Mouse (Mus musculus) thymus, adult 2 months (tissue): Measurements from ENCODE around the gene Thy1.

Experiments
- CTCF ChIP-seq: fragments of 200-500 bp; IDR thresholded peaks from 2 replicates; pipeline ENCODE4 v1.5.1; 2012; ENCODE audit warnings: mild to moderate bottlenecking, control low read depth, low read length, moderate library complexity, borderline replicate concordance; ENCODE audit not compliant: control insufficient read depth, poor library complexity, insufficient read depth; ENCODE audit errors: extremely low read depth
- POLR2A ChIP-seq: fragments of 200-500 bp; IDR thresholded peaks from 2 replicates; pipeline ENCODE4 v1.6.1; 2012; ENCODE audit warnings: mild to moderate bottlenecking, low read length, control low read depth, moderate library complexity; ENCODE audit not compliant: control insufficient read depth, poor library complexity, insufficient read depth; ENCODE audit errors: extremely low read depth

GRCm38 (mm10) chr9:44084236-44084635 is 41.1 kb downstream of the Thy1 start:
- TF ChIP-seq CTCF (no peak), POLR2A (no peak)
